Mouse (Mus musculus): Measurements from ENCODE around the gene Slc6a16.

DNA sequence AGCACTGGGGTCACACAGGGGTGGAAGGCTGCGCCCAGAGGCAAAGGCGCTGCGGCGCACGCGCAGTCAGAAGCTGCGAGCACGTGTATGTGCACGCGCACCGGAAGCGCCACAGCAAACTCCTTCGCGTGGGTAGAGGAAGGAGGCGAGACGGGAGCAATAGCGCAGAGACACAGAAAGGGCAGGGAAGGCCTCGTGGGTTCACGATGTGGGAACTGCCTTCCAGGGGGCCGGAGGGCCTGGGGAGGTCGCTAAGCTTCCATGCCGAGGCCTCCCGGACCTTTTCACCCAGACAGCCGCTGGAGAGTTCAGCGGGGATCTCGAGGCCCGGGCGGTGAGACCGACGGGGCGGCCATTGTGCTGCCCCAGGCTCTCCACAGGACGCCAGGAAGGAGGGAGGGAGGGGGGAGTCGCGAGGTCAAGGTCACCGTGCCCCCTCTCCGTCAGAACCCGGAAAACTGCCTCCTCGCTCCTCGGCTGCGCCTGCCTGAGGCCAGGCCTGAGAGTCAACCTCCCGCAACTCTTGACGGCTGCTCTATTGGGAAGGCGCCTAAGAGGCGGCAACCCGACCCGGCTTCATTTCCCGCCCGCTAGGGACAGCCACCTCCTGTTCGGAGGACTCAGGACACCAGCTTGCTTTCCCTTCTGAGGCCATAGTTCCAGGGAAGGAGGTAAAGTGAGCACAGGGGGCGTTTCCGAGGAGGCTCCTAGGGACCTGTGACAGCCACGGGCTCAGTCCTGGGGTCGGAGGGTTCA lies at the start of gene Slc6a16:
- TF ChIP-seq CTCF (conservative IDR thresholded peaks at IDR 0.05; ENCODE audit: insufficient read depth, insufficient read length, low read depth, low read length) (no peak), POLR2A (IDR thresholded peaks at IDR 0.05; ENCODE audit: low read depth, low read length) (no peak)

Measured in kidney, adult 2 months (tissue).